Mouse (Mus musculus) testis, adult 2 months (tissue): Measurements from ENCODE around the gene Cdc25b.

Source experiments
- CTCF ChIP-seq: fragments of 200-500 bp; IDR thresholded peaks from 2 replicates; pipeline ENCODE4 v1.5.1; 2012; ENCODE audit warnings: low read depth, mild to moderate bottlenecking, inconsistent platforms, low read length, moderate library complexity; ENCODE audit not compliant: control insufficient read depth, insufficient read depth, insufficient replicate concordance
- POLR2A ChIP-seq: fragments of 200-500 bp; IDR thresholded peaks from 2 replicates; pipeline ENCODE4 v1.6.1; 2012; ENCODE audit warnings: low read depth, mild to moderate bottlenecking, inconsistent platforms, low read length, moderate library complexity; ENCODE audit not compliant: control insufficient read depth

- TF ChIP-seq POLR2A (peak; percentile 74), CTCF (peak; percentile 99)
Observed at GRCm38 (mm10) chr2:131209969-131210792, 23.4 kb downstream of the Cdc25b start.
